In the genomic region with DNA sequence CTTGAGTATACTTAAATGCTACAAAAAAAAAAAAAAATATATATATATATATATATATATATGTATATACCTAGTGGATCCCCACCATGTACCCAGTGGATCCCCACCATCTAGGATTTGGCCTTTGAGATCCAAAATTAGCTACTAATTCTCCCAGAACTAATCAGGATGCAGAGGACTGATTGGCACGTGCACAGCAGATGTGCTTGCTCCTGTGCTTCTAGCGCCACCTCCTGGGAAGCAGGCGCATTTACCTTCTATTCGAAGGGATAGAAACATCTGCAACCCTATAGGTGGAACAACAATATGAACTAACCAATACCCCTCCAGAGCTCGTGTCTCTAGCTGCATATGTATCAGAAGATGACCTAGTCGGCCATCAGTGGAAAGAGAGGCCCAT, we compare ENCODE assay signal across 8 mouse cellular contexts. TPM values are rescaled to one million over a fixed set of nuclear protein-coding genes. Genes with fewer than 3 reads are reported as not detected.
DNase-seq lines count a peak whose midpoint lies in the region; ATAC-seq and TF ChIP-seq lines count a peak whose summit lies in the region.

No protein-coding gene starts in this region.

- peak; percentile 78 for DNase-seq in urinary bladder, postnatal 14 days (ENCODE audit: low spot score)
- DNase-seq in urinary bladder, postnatal 10 days (ENCODE audit: low spot score): no peak
- peak; percentile 80 for DNase-seq in embryonic facial prominence, embryonic 10.5 days (ENCODE audit: low spot score)
- DNase-seq in heart, adult 11 months: peak; percentile 97
- DNase-seq in left cerebral cortex, postnatal 4 days: peak; percentile 76

- H3K27ac ChIP-seq in embryonic facial prominence, embryonic 10.5 days (replicated peaks): no peak overlapping the region
- no peak overlapping the region for H3K27ac ChIP-seq in intestine, postnatal 0 days (ENCODE audit: low read depth, low read length)
- H3K27ac ChIP-seq in midbrain, embryonic 12.5 days (replicated peaks): no peak overlapping the region
- no peak overlapping the region for H3K27ac ChIP-seq in small intestine, adult 2 months (ENCODE audit: insufficient read depth, low read depth, low read length)

- intact Hi-C loops in left cerebral cortex, postnatal 4 days (cut with DNase I): loop anchor here (5.0 kb wide), 1 partner anchor 133 kb away; no protein-coding TSS in a partner anchor

- ATAC-seq in intestine, postnatal 0 days: peak; percentile 59
- peak; percentile 92 for ATAC-seq in midbrain, embryonic 12.5 days (ENCODE audit: low FRiP score, low read depth)

- no peaks in the 10 kb centered on the region for H3K9me3 ChIP-seq in embryonic facial prominence, embryonic 10.5 days
- no peaks in the 10 kb centered on the region for H3K9me3 ChIP-seq in intestine, postnatal 0 days (ENCODE audit: control insufficient read depth)
- no peaks in the 10 kb centered on the region for H3K9me3 ChIP-seq in midbrain, embryonic 12.5 days

- WGBS in embryonic facial prominence, embryonic 10.5 days: 3% methylated on average over 6 of the region's 6 CpGs
- WGBS in intestine, postnatal 0 days: under 1% methylated on average over 6 of the region's 6 CpGs
- 1% methylated on average over 6 of the region's 6 CpGs for WGBS in midbrain, embryonic 12.5 days
- under 1% methylated on average over 6 of the region's 6 CpGs for WGBS in small intestine, adult 2 months

- no peaks in the 10 kb centered on the region for H3K36me3 ChIP-seq in embryonic facial prominence, embryonic 10.5 days (replicated peaks)
- peaks cover 6% of the 10 kb centered on the region for H3K36me3 ChIP-seq in intestine, postnatal 0 days (ENCODE audit: control insufficient read depth, insufficient read depth)
- no peaks in the 10 kb centered on the region for H3K36me3 ChIP-seq in midbrain, embryonic 12.5 days
- H3K36me3 ChIP-seq in small intestine, adult 2 months (ENCODE audit: control insufficient read depth, insufficient read depth, low read length): peaks cover 10% of the 10 kb centered on the region

- TF ChIP-seq CTCF in intestine, postnatal 0 days (IDR thresholded peaks at IDR 0.05; ENCODE audit: low read depth): peak; percentile 95
- TF ChIP-seq CTCF in small intestine, adult 2 months (IDR thresholded peaks at IDR 0.05; ENCODE audit: extremely low read depth, insufficient read length, insufficient replicate concordance, low read depth, low read length): peak; percentile 83; the same call in 1 of the 2 replicates

- no peak for TF ChIP-seq POLR2A in small intestine, adult 2 months (IDR thresholded peaks at IDR 0.05; ENCODE audit: low read depth, low read length)

- H3K4me3 ChIP-seq in embryonic facial prominence, embryonic 10.5 days: no peak overlapping the region
- H3K4me3 ChIP-seq in intestine, postnatal 0 days (ENCODE audit: low read depth, low read length): no peak overlapping the region
- H3K4me3 ChIP-seq in midbrain, embryonic 12.5 days: no peak overlapping the region
- no peak overlapping the region for H3K4me3 ChIP-seq in small intestine, adult 2 months (ENCODE audit: low read depth, low read length)

- no peak overlapping the region for H3K9ac ChIP-seq in intestine, postnatal 0 days (ENCODE audit: low read depth, low read length)
- H3K9ac ChIP-seq in midbrain, embryonic 12.5 days (replicated peaks): no peak overlapping the region

- peaks cover 5% of the 10 kb centered on the region for H3K4me1 ChIP-seq in embryonic facial prominence, embryonic 10.5 days
- H3K4me1 ChIP-seq in intestine, postnatal 0 days (replicated peaks; ENCODE audit: control insufficient read depth, insufficient read depth, low read length): no peaks in the 10 kb centered on the region
- H3K4me1 ChIP-seq in midbrain, embryonic 12.5 days: peaks cover 2% of the 10 kb centered on the region; the same call in 1 of the 2 replicates
- H3K4me1 ChIP-seq in small intestine, adult 2 months (ENCODE audit: control insufficient read depth, insufficient read depth, insufficient read length, low read length): peaks cover under 1% of the 10 kb centered on the region; the same call in 1 of the 2 replicates

- H3K27me3 ChIP-seq in embryonic facial prominence, embryonic 10.5 days (replicated peaks; ENCODE audit: low read depth, poor library complexity, severe bottlenecking): no peaks in the 10 kb centered on the region
- H3K27me3 ChIP-seq in intestine, postnatal 0 days (replicated peaks; ENCODE audit: control insufficient read depth, insufficient read depth, low read length): no peaks in the 10 kb centered on the region
- H3K27me3 ChIP-seq in midbrain, embryonic 12.5 days: no peaks in the 10 kb centered on the region
- H3K27me3 ChIP-seq in small intestine, adult 2 months (ENCODE audit: control insufficient read depth, insufficient read depth, low read length): no peaks in the 10 kb centered on the region

- H3K4me2 ChIP-seq in intestine, postnatal 0 days (replicated peaks; ENCODE audit: low read depth): no peak overlapping the region
- no peak overlapping the region for H3K4me2 ChIP-seq in midbrain, embryonic 12.5 days (replicated peaks)

RNA-seq across cellular contexts. Expression of gene Srsf7, which starts 27.1 kb away (rescaled TPM):
- polyA plus RNA-seq in embryonic facial prominence, embryonic 10.5 days (2016; fragmentation: Nextera tagmentation; extraction: Ambion mirVana): 888 and 890 TPM in 2 replicates
- 169 and 174 TPM in 2 replicates for polyA plus RNA-seq in intestine, postnatal 0 days (2015; fragmentation: Nextera tagmentation; extraction: Ambion mirVana)
- 100 to 1,000 TPM; 179 to 182 TPM for total RNA-seq in left cerebral cortex, postnatal 4 days (2021)
- 688 TPM in 2 replicates for polyA plus RNA-seq in midbrain, embryonic 12.5 days (2016; fragmentation: Nextera tagmentation; extraction: Ambion mirVana)
- 8.1 and 16.2 TPM in 2 replicates for polyA plus RNA-seq in small intestine, adult 2 months (2012; rRNA removed)

RNA-seq across cellular contexts. Expression of gene Ttc39d, which starts 27.3 kb away (rescaled TPM):
- 0.14 and 0.15 TPM in 2 replicates for polyA plus RNA-seq in embryonic facial prominence, embryonic 10.5 days (2016; fragmentation: Nextera tagmentation; extraction: Ambion mirVana)
- polyA plus RNA-seq in intestine, postnatal 0 days (2015; fragmentation: Nextera tagmentation; extraction: Ambion mirVana): 0.07 TPM in 1 of 2 replicates, not detected in the other
- total RNA-seq in left cerebral cortex, postnatal 4 days (2021): under 1 TPM in 1 of 2 experiments, not detected in 1; 0.28 TPM
- 0.14 and 0.30 TPM in 2 replicates for polyA plus RNA-seq in midbrain, embryonic 12.5 days (2016; fragmentation: Nextera tagmentation; extraction: Ambion mirVana)
- not detected in 2 replicates for polyA plus RNA-seq in small intestine, adult 2 months (2012; rRNA removed)

RNA-seq across cellular contexts. Expression of gene Gemin6, which starts 44.3 kb away (rescaled TPM):
- polyA plus RNA-seq in embryonic facial prominence, embryonic 10.5 days (2016; fragmentation: Nextera tagmentation; extraction: Ambion mirVana): 56.2 and 59.7 TPM in 2 replicates
- 15.0 and 15.9 TPM in 2 replicates for polyA plus RNA-seq in intestine, postnatal 0 days (2015; fragmentation: Nextera tagmentation; extraction: Ambion mirVana)
- total RNA-seq in left cerebral cortex, postnatal 4 days (2021): 1 to 10 TPM; 6.8 to 8.4 TPM
- 31.6 and 33.1 TPM in 2 replicates for polyA plus RNA-seq in midbrain, embryonic 12.5 days (2016; fragmentation: Nextera tagmentation; extraction: Ambion mirVana)
- 0.62 and 1.2 TPM in 2 replicates for polyA plus RNA-seq in small intestine, adult 2 months (2012; rRNA removed)

RNA-seq across cellular contexts. Expression of gene Galm, which starts 52.7 kb away (rescaled TPM):
- 13.8 and 17.6 TPM in 2 replicates for polyA plus RNA-seq in embryonic facial prominence, embryonic 10.5 days (2016; fragmentation: Nextera tagmentation; extraction: Ambion mirVana)
- polyA plus RNA-seq in intestine, postnatal 0 days (2015; fragmentation: Nextera tagmentation; extraction: Ambion mirVana): 73.5 and 86.6 TPM in 2 replicates
- total RNA-seq in left cerebral cortex, postnatal 4 days (2021): 1 to 10 TPM; 1.2 to 1.5 TPM
- polyA plus RNA-seq in midbrain, embryonic 12.5 days (2016; fragmentation: Nextera tagmentation; extraction: Ambion mirVana): 4.8 and 5.0 TPM in 2 replicates
- 24.1 and 67.4 TPM in 2 replicates for polyA plus RNA-seq in small intestine, adult 2 months (2012; rRNA removed)
